Comparison of ENCODE assay signal across 19 mouse cellular contexts in the genomic region with DNA sequence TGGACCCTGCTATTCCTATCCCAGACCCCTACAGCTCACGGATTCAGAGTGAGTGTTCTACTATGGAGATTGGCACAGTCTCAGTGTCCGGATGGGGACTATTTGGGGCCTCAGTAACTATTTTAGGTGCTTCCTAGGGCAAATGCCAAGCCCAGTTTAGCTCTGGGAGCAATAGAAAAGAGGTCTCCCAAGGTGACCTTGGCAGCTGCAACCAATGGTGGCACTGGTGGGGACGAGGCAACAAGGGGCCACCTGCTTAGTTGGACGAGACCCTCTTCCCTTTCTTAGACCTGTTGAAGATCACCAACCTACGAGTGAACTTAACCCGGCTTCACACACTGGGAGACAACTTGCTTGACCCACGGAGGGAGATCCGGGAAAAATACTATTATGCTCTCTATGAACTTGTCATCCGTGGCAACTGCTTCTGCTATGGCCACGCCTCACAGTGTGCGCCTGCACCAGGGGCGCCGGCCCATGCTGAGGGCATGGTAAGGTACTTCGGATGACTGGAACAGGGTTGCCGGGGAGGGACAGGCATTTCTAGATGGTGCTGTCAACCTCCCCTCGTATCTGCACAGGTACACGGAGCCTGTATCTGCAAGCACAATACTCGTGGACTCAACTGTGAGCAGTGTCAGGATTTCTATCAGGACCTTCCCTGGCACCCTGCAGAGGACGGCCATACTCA. TPM values are rescaled to one million over a fixed set of nuclear protein-coding genes. Genes with fewer than 3 reads are reported as not detected.
DNase-seq lines count a peak whose midpoint lies in the region; ATAC-seq and TF ChIP-seq lines count a peak whose summit lies in the region.
"Had no signal": no experiment of that assay in that cellular context is flagged by ENCODE, and none has a peak within 500 bp of the region (broad histone marks: within the 10 kb centered on the region; RNA-seq: fewer than 3 reads in every experiment).

No protein-coding gene starts in this region.

- 91% methylated on average over 19 of the region's 19 CpGs for WGBS in kidney, embryonic 16.5 days
- 83% methylated on average over 19 of the region's 19 CpGs for WGBS in kidney, adult 2 months
- WGBS in heart, embryonic 15.5 days, result 79% methylated on average over 19 of the region's 19 CpGs

- H3K36me3 ChIP-seq in kidney, embryonic 16.5 days (ENCODE audit: insufficient read depth, low read length), result peaks cover 44% of the 10 kb centered on the region
- H3K36me3 ChIP-seq in kidney, adult 2 months (ENCODE audit: control insufficient read depth, insufficient read depth, low read length), result no peaks in the 10 kb centered on the region
- peaks cover 48% of the 10 kb centered on the region for H3K36me3 ChIP-seq in heart, embryonic 15.5 days
- H3K36me3 ChIP-seq: G1E had no signal

- DNase-seq in gastrocnemius, adult 18-20 months (ENCODE audit: low spot score), result peak; percentile 39
- no peak for DNase-seq in gastrocnemius, adult 8-10 months (ENCODE audit: low spot score in 2 of 2)
- no peak for DNase-seq in kidney, adult 2 months
- DNase-seq in heart, adult 9 months (ENCODE audit: low spot score in 2 of 2), result peak; percentile 60 to 71
- DNase-seq in right cerebral cortex, postnatal 10 days (ENCODE audit: low spot score in 2 of 2), result no peak
- no peak for DNase-seq in lung, postnatal 10 days
- DNase-seq: adrenal gland, postnatal 10 days; cerebellum, adult 11 months; gastrocnemius, postnatal 10 days; kidney, adult 8-10 months; layer of hippocampus, postnatal 36 days; liver; thymus, postnatal 25 days had no signal

- H3K4me1 ChIP-seq in kidney, embryonic 16.5 days (ENCODE audit: insufficient read depth, low read length), result peaks cover 19% of the 10 kb centered on the region
- H3K4me1 ChIP-seq in kidney, adult 2 months (ENCODE audit: control insufficient read depth, insufficient read depth, low read length), result 0 out of 2 replicates have a peak, but pooled peaks cover 6% of the 10 kb centered on the region
- H3K4me1 ChIP-seq in heart, embryonic 15.5 days (replicated peaks), result peaks cover 36% of the 10 kb centered on the region

- no peak for ATAC-seq in kidney, embryonic 16.5 days (ENCODE audit: low FRiP score, low TSS enrichment)
- no peak for ATAC-seq in heart, embryonic 15.5 days (replicated peaks; ENCODE audit: insufficient number of reproducible peaks, insufficient read depth, low FRiP score, low read depth)
- ATAC-seq: activated CD4-positive, CD25-positive, alpha-beta regulatory T cell, adult 4 months; hindbrain, postnatal 0 days had no signal

- H3K27ac ChIP-seq in kidney, embryonic 16.5 days (ENCODE audit: low read length), result no peak overlapping the region
- H3K27ac ChIP-seq in kidney, adult 2 months (ENCODE audit: insufficient read depth, low read depth, low read length), result no peak overlapping the region
- peak overlapping the region; percentile 88 for H3K27ac ChIP-seq in heart, embryonic 15.5 days
- H3K27ac ChIP-seq: embryonic facial prominence, embryonic 15.5 days; hindbrain, postnatal 0 days had no signal

- 0 out of 2 replicates have a peak overlapping the region, but pooled peaks have one; percentile 8 for H3K9ac ChIP-seq in kidney, embryonic 16.5 days (replicated peaks; ENCODE audit: low read length)
- no peak overlapping the region for H3K9ac ChIP-seq in heart, embryonic 15.5 days
- H3K9ac ChIP-seq: embryonic facial prominence, embryonic 15.5 days had no signal

- no peak overlapping the region for H3K4me3 ChIP-seq in kidney, embryonic 16.5 days (ENCODE audit: low read length)
- H3K4me3 ChIP-seq in kidney, adult 2 months (ENCODE audit: insufficient read depth, low read depth, low read length), result no peak overlapping the region
- peak overlapping the region; percentile 73 for H3K4me3 ChIP-seq in heart, embryonic 15.5 days

- H3K9me3 ChIP-seq in kidney, embryonic 16.5 days (ENCODE audit: low read length), result no peaks in the 10 kb centered on the region
- no peaks in the 10 kb centered on the region for H3K9me3 ChIP-seq in heart, embryonic 15.5 days (replicated peaks)
- H3K9me3 ChIP-seq: embryonic facial prominence, embryonic 15.5 days; G1E had no signal

- TF ChIP-seq CTCF in kidney, adult 2 months (conservative IDR thresholded peaks at IDR 0.05; ENCODE audit: insufficient read depth, insufficient read length, low read depth, low read length), result no peak

- H3K27me3 ChIP-seq in kidney, embryonic 16.5 days (ENCODE audit: insufficient read depth, low read length), result no peaks in the 10 kb centered on the region
- H3K27me3 ChIP-seq in kidney, adult 2 months (replicated peaks; ENCODE audit: control insufficient read depth, insufficient read depth, low read length), result no peaks in the 10 kb centered on the region
- no peaks in the 10 kb centered on the region for H3K27me3 ChIP-seq in heart, embryonic 15.5 days
- H3K27me3 ChIP-seq: embryonic facial prominence, embryonic 15.5 days had no signal

- H3K4me2 ChIP-seq in kidney, embryonic 16.5 days (replicated peaks; ENCODE audit: low read depth, low read length), result no peak overlapping the region
- peak overlapping the region; percentile 92 for H3K4me2 ChIP-seq in heart, embryonic 15.5 days

- TF ChIP-seq POLR2A in kidney, adult 2 months (IDR thresholded peaks at IDR 0.05; ENCODE audit: low read depth, low read length), result no peak

RNA-seq across cellular contexts. Expression of a gene that starts 2.1 kb away (rescaled TPM):
- total RNA-seq in gastrocnemius, adult 18-20 months (2021), result 100 to 1,000 TPM; 117 to 126 TPM
- total RNA-seq in gastrocnemius, adult 8-10 months (2022), result 100 to 1,000 TPM; 112 to 139 (median 128) TPM
- polyA plus RNA-seq in kidney, embryonic 16.5 days (2015; fragmentation: Nextera tagmentation; extraction: Ambion mirVana), result 68.5 and 73.6 TPM in 2 replicates
- 80.4 and 89.1 TPM in 2 replicates for polyA plus RNA-seq in kidney, adult 2 months (2012; rRNA removed)
- polyA plus RNA-seq in heart, embryonic 15.5 days (2015; fragmentation: Nextera tagmentation; extraction: Ambion mirVana), result 55.5 and 64.2 TPM in 2 replicates

RNA-seq across cellular contexts. Expression of a gene that starts 8.7 kb away (rescaled TPM):
- total RNA-seq in gastrocnemius, adult 18-20 months (2021), result 100 to 1,000 TPM; 126 to 127 TPM
- 100 to 1,000 TPM; 118 to 134 (median 128) TPM for total RNA-seq in gastrocnemius, adult 8-10 months (2022)
- 79.1 and 82.0 TPM in 2 replicates for polyA plus RNA-seq in kidney, embryonic 16.5 days (2015; fragmentation: Nextera tagmentation; extraction: Ambion mirVana)
- polyA plus RNA-seq in kidney, adult 2 months (2012; rRNA removed), result 107 and 137 TPM in 2 replicates
- 51.5 and 68.5 TPM in 2 replicates for polyA plus RNA-seq in heart, embryonic 15.5 days (2015; fragmentation: Nextera tagmentation; extraction: Ambion mirVana)

RNA-seq across cellular contexts. Expression of a gene that starts 20.3 kb away (rescaled TPM):
- 1 to 10 TPM; 1.8 to 2.2 TPM for total RNA-seq in gastrocnemius, adult 18-20 months (2021)
- 1 to 10 TPM; 1.3 to 2.7 (median 2.2) TPM for total RNA-seq in gastrocnemius, adult 8-10 months (2022)
- polyA plus RNA-seq in kidney, embryonic 16.5 days (2015; fragmentation: Nextera tagmentation; extraction: Ambion mirVana), result 38.8 and 41.6 TPM in 2 replicates
- polyA plus RNA-seq in kidney, adult 2 months (2012; rRNA removed), result 35.0 and 35.8 TPM in 2 replicates
- 95.7 and 103 TPM in 2 replicates for polyA plus RNA-seq in heart, embryonic 15.5 days (2015; fragmentation: Nextera tagmentation; extraction: Ambion mirVana)

RNA-seq across cellular contexts. Expression of a gene that starts 21.3 kb away (rescaled TPM):
- total RNA-seq in gastrocnemius, adult 18-20 months (2021), result 10 to 100 TPM; 14.4 to 15.2 TPM
- 10 to 100 TPM; 13.8 to 21.0 (median 16.3) TPM for total RNA-seq in gastrocnemius, adult 8-10 months (2022)
- polyA plus RNA-seq in kidney, embryonic 16.5 days (2015; fragmentation: Nextera tagmentation; extraction: Ambion mirVana), result 77.0 and 82.4 TPM in 2 replicates
- polyA plus RNA-seq in kidney, adult 2 months (2012; rRNA removed), result 26.0 and 33.5 TPM in 2 replicates
- 32.2 and 42.1 TPM in 2 replicates for polyA plus RNA-seq in heart, embryonic 15.5 days (2015; fragmentation: Nextera tagmentation; extraction: Ambion mirVana)

RNA-seq across cellular contexts. Expression of a gene that starts 25.8 kb away (rescaled TPM):
- total RNA-seq in gastrocnemius, adult 18-20 months (2021), result 10 to 100 TPM; 83.0 to 86.4 TPM
- 100 to 1,000 TPM in 1 of 4 experiments, 10 to 100 TPM in 3; 78.6 to 107 (median 95.6) TPM for total RNA-seq in gastrocnemius, adult 8-10 months (2022)
- 127 and 140 TPM in 2 replicates for polyA plus RNA-seq in kidney, embryonic 16.5 days (2015; fragmentation: Nextera tagmentation; extraction: Ambion mirVana)
- 175 and 188 TPM in 2 replicates for polyA plus RNA-seq in kidney, adult 2 months (2012; rRNA removed)
- 49.4 and 67.5 TPM in 2 replicates for polyA plus RNA-seq in heart, embryonic 15.5 days (2015; fragmentation: Nextera tagmentation; extraction: Ambion mirVana)

Comparison
In these comparisons a context has a peak if more than half of its experiments do, and no peak if none do; other contexts are left out.
1. DNase-seq: peak in gastrocnemius, adult 18-20 months (single experiment) and heart, adult 9 months (2 of 2); none in gastrocnemius, adult 8-10 months (0 of 2), kidney, adult 2 months (single experiment), right cerebral cortex, postnatal 10 days (0 of 2) and lung, postnatal 10 days (single experiment).